Mouse (Mus musculus) hindbrain, postnatal 0 days (tissue): Measurements from ENCODE around the gene Tnfaip8l3. TPM values are rescaled to one million over a fixed set of nuclear protein-coding genes. Genes with fewer than 3 reads are reported as not detected.
"Not testable (repeated sequence)": the region's sequence is repeated elsewhere in the genome, so short reads cannot be mapped to it uniquely, and the experiment has no call there.

ENCODE experiments used
- ATAC-seq: fragments of 200-750 bp; cut with Nextera tagmentation; 2 replicates; pipeline ENCODE4 v1.8.0; 2017; ENCODE audit warnings: mild to moderate bottlenecking, moderate TSS enrichment, moderate library complexity
- DNase-seq: peaks from one replicate; pipeline ENCODE4 v3.0.0-alpha.2; 2015; ENCODE audit warnings: low spot score
- H3K27ac ChIP-seq: fragments of 300-500 bp; sonication (generic); 2 replicates; pipeline ENCODE4 v1.5.1; 2014; ENCODE audit warnings: mild to moderate bottlenecking
- H3K27me3 ChIP-seq: fragments of 300-500 bp; sonication (generic); 2 replicates; pipeline ENCODE4 v1.6.1; 2014; ENCODE audit warnings: low read length, mixed read lengths; ENCODE audit not compliant: insufficient read depth
- H3K36me3 ChIP-seq: fragments of 300-500 bp; sonication (generic); 2 replicates; pipeline ENCODE4 v1.6.1; 2014; ENCODE audit warnings: low read length, mixed read lengths; ENCODE audit not compliant: insufficient read depth
- H3K4me1 ChIP-seq: fragments of 300-500 bp; sonication (generic); 2 replicates; pipeline ENCODE4 v1.6.1; 2014; ENCODE audit warnings: antibody characterized with exemption, low read length, mixed read lengths; ENCODE audit not compliant: insufficient read depth
- H3K4me2 ChIP-seq: fragments of 300-500 bp; sonication (generic); 2 replicates; pipeline ENCODE4 v1.6.1; 2014; ENCODE audit warnings: low read depth, mild to moderate bottlenecking, low read length, moderate library complexity, mixed read lengths
- H3K4me3 ChIP-seq: fragments of 300-500 bp; sonication (generic); 2 replicates; pipeline ENCODE4 v1.5.1; 2014; ENCODE audit warnings: low read length
- H3K9ac ChIP-seq: fragments of 300-500 bp; sonication (generic); replicated peaks from 2 replicates; pipeline ENCODE4 v1.6.1; 2014; ENCODE audit warnings: mild to moderate bottlenecking, low read length, moderate library complexity, mixed read lengths
- H3K9me3 ChIP-seq: fragments of 300-500 bp; sonication (generic); 2 replicates; pipeline ENCODE4 v1.6.1; 2016; ENCODE audit warnings: low read length, mixed read lengths
- CTCF ChIP-seq: IDR thresholded peaks from 2 replicates; pipeline ENCODE4 v1.5.1; 2016; ENCODE audit warnings: antibody characterized with exemption, control low read depth, low read depth
- WGBS: fragments of 180-500 bp; shearing (Covaris S2); extraction: QIAGEN DNeasy Blood & Tissue Kit; methylation state at CpG from one replicate; pipeline ENCODE4 v1.1.7; 2014; 5-methylcytosine and 5-hydroxymethylcytosine counted together
- polyA plus RNA-seq: library from polyadenylated mRNA; unstranded; fragments of >200 nt; fragmentation: Nextera tagmentation; extraction: Ambion mirVana; gene quantifications from 2 replicates; pipeline ENCODE4 v1.2.1, GENCODE M21; 2015
- total RNA-seq: library from RNA; depleted of rRNA; stranded (reverse); fragments of >200 nt; gene quantifications from 2 replicates; pipeline ENCODE4 v1.2.3, GENCODE M21; 2014

Tnfaip8l3 gene
- total and polyA plus RNA-seq, 2 experiments from 2014 or later: 0.91 to 3.3 TPM

DNA sequence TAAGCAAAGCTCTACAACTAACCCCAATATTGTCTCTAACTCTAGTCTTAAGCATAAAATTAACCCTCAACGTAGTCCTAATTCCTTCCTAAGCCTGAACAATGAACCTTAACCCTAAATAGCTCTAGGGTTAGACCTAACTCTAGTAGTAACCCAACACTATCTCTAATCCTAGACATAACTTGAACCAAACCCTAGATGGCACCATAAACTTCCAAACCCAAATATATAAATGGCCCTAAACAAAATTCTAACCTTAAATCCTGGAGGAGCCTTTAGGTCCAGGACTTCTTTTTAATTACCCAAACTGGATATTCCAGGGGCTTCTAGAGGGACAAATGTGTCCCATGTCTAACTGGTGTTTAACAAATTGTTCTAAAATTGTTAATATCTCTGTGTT lies 73.7 kb downstream of the Tnfaip8l3 start:
- Histone ChIP-seq H3K4me3 (no peak overlapping the region), H3K36me3 (no peaks in the 10 kb centered on the region), H3K4me2 (no peak overlapping the region), H3K4me1 (no peaks in the 10 kb centered on the region), H3K27ac (no peak overlapping the region), H3K27me3 (no peaks in the 10 kb centered on the region), H3K9me3 (no peaks in the 10 kb centered on the region), H3K9ac (no peak overlapping the region)
- peak; percentile 45 for TF ChIP-seq CTCF
- ATAC-seq (no peak), DNase-seq (no peak)
- 63% methylated on average over 1 of the region's 1 CpGs for WGBS

DNA sequence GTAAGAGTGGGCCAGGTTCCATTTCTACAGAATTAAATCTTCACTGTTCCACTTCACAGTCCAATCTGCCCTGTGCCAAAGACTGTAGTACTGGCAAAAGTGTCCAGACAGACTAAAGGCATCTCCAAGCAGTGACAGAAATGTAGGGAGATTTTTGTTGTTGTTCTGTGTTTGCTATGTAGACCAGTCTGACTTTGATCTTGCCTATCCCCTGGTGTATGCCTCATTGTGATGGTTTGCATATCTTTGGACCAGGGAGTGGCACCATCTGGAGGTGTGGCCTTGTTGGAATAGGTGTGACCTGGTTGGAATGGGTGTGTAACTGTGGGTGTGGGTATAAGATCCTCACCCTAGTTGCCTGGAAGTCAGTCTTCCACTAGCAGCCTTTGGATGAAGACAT lies 75.6 kb downstream of the Tnfaip8l3 start:
- H3K27ac ChIP-seq, H3K27me3 ChIP-seq, DNase-seq, H3K9ac ChIP-seq, H3K4me3 ChIP-seq, H3K9me3 ChIP-seq, H3K4me2 ChIP-seq, H3K36me3 ChIP-seq, H3K4me1 ChIP-seq, ATAC-seq: not testable (repeated sequence)

GRCm38 (mm10) chr9:53990921-53991320 lies 77.3 kb downstream of the Tnfaip8l3 start:
- Histone ChIP-seq H3K4me2 (no peak overlapping the region), H3K36me3 (no peaks in the 10 kb centered on the region), H3K9ac (no peak overlapping the region), H3K4me1 (no peaks in the 10 kb centered on the region), H3K9me3 (no peaks in the 10 kb centered on the region), H3K4me3 (no peak overlapping the region), H3K27ac (no peak overlapping the region), H3K27me3 (no peaks in the 10 kb centered on the region)
- DNase-seq (peak; percentile 89), ATAC-seq (peak; percentile 88)
- peak; percentile 95 for TF ChIP-seq CTCF
- WGBS: 6% methylated on average over 3 of the region's 3 CpGs

DNA sequence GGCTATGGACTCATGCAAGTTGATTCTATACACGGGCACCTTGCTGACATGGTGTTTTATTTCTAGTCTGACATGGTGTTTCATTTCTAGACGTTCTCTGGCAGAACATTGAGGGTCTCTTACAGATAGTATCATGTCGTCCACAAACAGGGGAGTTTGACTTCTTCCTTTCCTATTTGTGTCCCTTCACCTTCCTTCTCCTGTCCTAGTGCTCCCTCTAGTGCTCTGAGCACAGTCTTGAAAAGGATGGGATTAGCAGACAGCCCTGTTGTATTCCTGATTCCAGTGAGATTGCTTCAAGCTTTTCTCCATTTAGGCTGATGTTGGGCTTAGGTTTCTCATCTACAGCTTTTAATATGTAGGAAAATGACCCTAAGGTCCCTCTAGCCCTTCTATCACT lies 81.2 kb downstream of the Tnfaip8l3 start:
- H3K36me3 ChIP-seq: no peaks in the 10 kb centered on the region
- H3K4me2 ChIP-seq: no peak overlapping the region
- H3K9ac ChIP-seq: no peak overlapping the region
- ATAC-seq (peak; percentile 77), DNase-seq (peak; percentile 83)
- peak; percentile 91 for TF ChIP-seq CTCF
- no peaks in the 10 kb centered on the region for H3K4me1 ChIP-seq
- no peak overlapping the region for H3K27ac ChIP-seq
- WGBS: 35% methylated on average over 3 of the region's 3 CpGs
- no peaks in the 10 kb centered on the region for H3K9me3 ChIP-seq
- H3K4me3 ChIP-seq: no peak overlapping the region
- H3K27me3 ChIP-seq: no peaks in the 10 kb centered on the region

GRCm38 (mm10) chr9:53984868-53985267 lies 83.3 kb downstream of the Tnfaip8l3 start:
- 33% methylated on average over 9 of the region's 9 CpGs for WGBS

DNA sequence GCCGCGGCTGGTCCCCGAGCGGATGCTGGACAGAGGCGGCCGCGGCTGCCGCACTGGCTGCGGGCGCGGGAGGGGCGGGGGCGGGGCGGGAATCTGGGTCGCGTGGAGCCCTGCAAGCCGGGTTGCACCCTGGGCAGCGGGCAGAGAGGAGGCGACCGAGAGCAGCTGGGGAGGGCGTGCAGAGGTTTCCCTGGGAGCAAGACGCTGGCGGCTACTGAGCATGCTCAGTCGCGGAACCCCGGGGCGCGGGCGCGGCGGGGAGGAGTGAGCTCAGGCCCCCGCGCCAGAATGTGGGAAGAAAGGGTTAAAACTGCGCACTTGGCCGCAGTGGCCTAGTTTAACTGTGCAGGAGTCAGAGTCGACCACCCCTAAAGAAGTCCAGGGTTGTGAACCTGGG lies 93.1 kb downstream of the Tnfaip8l3 start, which contains the start of gene Elmod1:
Gene Elmod1, minus strand, starts transcription at position 180 of the 397 bp plus-strand sequence.
- no peaks in the 10 kb centered on the region for H3K9me3 ChIP-seq
- DNase-seq (peak; percentile 79), ATAC-seq (peak; percentile 93)
- H3K4me2 ChIP-seq: peak within 1 kb of the TSS; percentile 89
- H3K4me1 ChIP-seq: no peaks in the 10 kb centered on the region
- H3K4me3 ChIP-seq: peak within 1 kb of the TSS; percentile 72
- peak; percentile 61 for TF ChIP-seq CTCF
- peak within 1 kb of the TSS; percentile 91 for H3K27ac ChIP-seq
- H3K27me3 ChIP-seq: no peaks in the 10 kb centered on the region
- H3K9ac ChIP-seq: peak within 1 kb of the TSS; percentile 78
- under 1% methylated on average over 32 of the region's 36 CpGs for WGBS
- H3K36me3 ChIP-seq: no peaks in the 10 kb centered on the region

More at GRCm38 (mm10) chr9:53984868-53985267, 83.3 kb downstream of the Tnfaip8l3 start:
- ATAC-seq (0 out of 2 replicates have a peak, but pooled peaks have one; percentile 56), DNase-seq (peak; percentile 74)
- Histone ChIP-seq H3K27me3 (no peaks in the 10 kb centered on the region), H3K27ac (no peak overlapping the region), H3K9ac (no peak overlapping the region), H3K4me3 (no peak overlapping the region), H3K36me3 (no peaks in the 10 kb centered on the region), H3K9me3 (no peaks in the 10 kb centered on the region), H3K4me2 (no peak overlapping the region), H3K4me1 (no peaks in the 10 kb centered on the region)
- TF ChIP-seq CTCF: peak; percentile 88

- Histone ChIP-seq H3K4me1 (no peaks in the 10 kb centered on the region), H3K27me3 (no peaks in the 10 kb centered on the region), H3K27ac (peak overlapping the region; percentile 91), H3K9ac (peak overlapping the region; percentile 78), H3K4me2 (peak overlapping the region; percentile 89), H3K36me3 (no peaks in the 10 kb centered on the region), H3K9me3 (no peaks in the 10 kb centered on the region), H3K4me3 (peak overlapping the region; percentile 72)
- no peak for TF ChIP-seq CTCF
- DNase-seq: peak; percentile 56
- ATAC-seq: peak; percentile 71
- WGBS: under 1% methylated on average over 42 of the region's 42 CpGs
These were observed 93.7 kb downstream of the Tnfaip8l3 start for GRCm38 (mm10) chr9:53974328-53975121.
